Mouse (Mus musculus) intestine, embryonic 14.5 days (tissue): ENCODE results near the gene Gmpr. TPM values are rescaled to one million over a fixed set of nuclear protein-coding genes. Genes with fewer than 3 reads are reported as not detected.
"Not testable (repeated sequence)": the region's sequence is repeated elsewhere in the genome, so short reads cannot be mapped to it uniquely, and the experiment has no call there.

ENCODE experiments used
- ATAC-seq: fragments of 200-750 bp; cut with Nextera tagmentation; replicated peaks from 2 replicates; pipeline ENCODE4 v1.8.0; 2017; ENCODE audit warnings: low read depth, moderate number of reproducible peaks, moderate TSS enrichment, moderate library complexity; ENCODE audit not compliant: low FRiP score, low TSS enrichment
- DNase-seq: peaks from one replicate; pipeline ENCODE4 v3.0.0-alpha.2; 2018; ENCODE audit warnings: low spot score
- H3K27ac ChIP-seq: fragments of 300-500 bp; sonication (generic); 2 replicates; pipeline ENCODE4 v1.5.1; 2014; ENCODE audit warnings: low read depth, mild to moderate bottlenecking, control low read depth
- H3K27me3 ChIP-seq: fragments of 300-500 bp; sonication (generic); replicated peaks from 2 replicates; pipeline ENCODE4 v1.6.1; 2014; ENCODE audit warnings: low read length, control low read depth; ENCODE audit not compliant: control insufficient read depth, insufficient read depth
- H3K36me3 ChIP-seq: fragments of 300-500 bp; sonication (generic); 2 replicates; pipeline ENCODE4 v1.6.1; 2014; ENCODE audit warnings: low read length, control low read depth; ENCODE audit not compliant: control insufficient read depth, insufficient read depth
- H3K4me1 ChIP-seq: fragments of 300-500 bp; sonication (generic); replicated peaks from 2 replicates; pipeline ENCODE4 v1.6.1; 2014; ENCODE audit warnings: low read length, control low read depth, mixed read lengths; ENCODE audit not compliant: control insufficient read depth, insufficient read depth
- H3K4me2 ChIP-seq: fragments of 300-500 bp; sonication (generic); 2 replicates; pipeline ENCODE4 v1.6.1; 2014; ENCODE audit warnings: low read length
- H3K4me3 ChIP-seq: fragments of 300-500 bp; sonication (generic); 2 replicates; pipeline ENCODE4 v1.5.1; 2014; ENCODE audit warnings: low read depth, low read length, control low read depth, mixed read lengths
- H3K9ac ChIP-seq: fragments of 300-500 bp; sonication (generic); 2 replicates; pipeline ENCODE4 v1.6.1; 2014; ENCODE audit warnings: mild to moderate bottlenecking, low read length
- H3K9me3 ChIP-seq: fragments of 300-500 bp; sonication (generic); 2 replicates; pipeline ENCODE4 v1.6.1; 2016; ENCODE audit warnings: low read length, control low read depth; ENCODE audit not compliant: control insufficient read depth
- WGBS: fragments of 180-500 bp; shearing (Covaris S2); extraction: QIAGEN DNeasy Blood & Tissue Kit; methylation state at CpG from one replicate; pipeline ENCODE4 v1.1.7; 2014; 5-methylcytosine and 5-hydroxymethylcytosine counted together
- polyA plus RNA-seq: library from polyadenylated mRNA; unstranded; fragments of >200 nt; fragmentation: Nextera tagmentation; extraction: Ambion mirVana; gene quantifications from 2 replicates; pipeline ENCODE4 v1.2.1, GENCODE M21; 2014

The Gmpr gene
- polyA plus RNA-seq, 1 experiment from 2014 or later: 33.6 TPM

DNA sequence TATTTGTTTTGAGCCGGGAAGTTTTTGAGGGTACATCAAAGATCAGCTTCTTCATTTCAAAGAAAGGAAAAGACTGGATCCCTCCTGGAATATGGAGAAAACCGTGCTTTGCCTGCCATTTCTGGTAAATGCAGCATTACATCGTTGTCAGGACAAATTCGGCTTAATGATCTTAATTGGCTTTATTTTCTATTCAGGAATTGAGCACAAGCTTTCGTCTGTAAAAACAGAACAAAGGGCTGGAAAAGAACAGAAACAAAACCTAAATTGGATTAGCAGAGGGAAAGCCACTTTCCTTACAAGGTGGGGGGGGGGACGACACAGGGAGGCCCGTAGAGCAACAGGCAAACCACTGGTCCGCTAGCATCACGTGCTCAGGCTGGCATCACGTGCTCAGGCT, 33.9 kb upstream of the Gmpr start:
- H3K27ac ChIP-seq: no peak overlapping the region
- no peaks in the 10 kb centered on the region for H3K9me3 ChIP-seq
- 80% methylated on average over 8 of the region's 10 CpGs for WGBS
- H3K4me1 ChIP-seq: peaks cover 11% of the 10 kb centered on the region
- no peak overlapping the region for H3K9ac ChIP-seq
- DNase-seq: peak; percentile 38
- no peak for ATAC-seq
- H3K27me3 ChIP-seq: no peaks in the 10 kb centered on the region
- H3K4me3 ChIP-seq: no peak overlapping the region
- H3K4me2 ChIP-seq: no peak overlapping the region
- H3K36me3 ChIP-seq: no peaks in the 10 kb centered on the region

DNA sequence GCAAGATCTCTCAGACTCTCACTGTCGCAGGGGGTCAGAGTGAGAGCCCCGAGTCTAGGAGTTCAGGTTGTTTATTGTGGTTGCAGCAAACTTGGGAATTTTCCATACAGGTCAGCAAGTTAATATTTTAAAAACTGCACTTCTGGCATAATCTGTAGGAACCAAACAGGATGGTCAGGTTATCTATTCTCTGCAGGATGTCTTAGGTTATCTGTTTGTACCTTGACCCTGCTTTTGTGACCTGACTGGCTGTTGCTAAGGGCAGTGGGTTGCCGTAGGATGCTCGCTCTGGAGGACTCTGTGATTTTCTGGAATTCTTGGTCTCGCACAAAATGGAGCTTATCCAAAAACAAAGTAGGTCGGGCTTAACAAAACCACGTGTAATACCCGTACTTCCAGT, 31.9 kb upstream of the Gmpr start:
- Histone ChIP-seq H3K27ac (no peak overlapping the region), H3K9me3 (no peaks in the 10 kb centered on the region), H3K4me3 (no peak overlapping the region), H3K4me1 (no peaks in the 10 kb centered on the region), H3K36me3 (no peaks in the 10 kb centered on the region), H3K27me3 (no peaks in the 10 kb centered on the region), H3K9ac (no peak overlapping the region), H3K4me2 (no peak overlapping the region)
- ATAC-seq: no peak
- 77% methylated on average over 8 of the region's 8 CpGs for WGBS
- DNase-seq: no peak

DNA sequence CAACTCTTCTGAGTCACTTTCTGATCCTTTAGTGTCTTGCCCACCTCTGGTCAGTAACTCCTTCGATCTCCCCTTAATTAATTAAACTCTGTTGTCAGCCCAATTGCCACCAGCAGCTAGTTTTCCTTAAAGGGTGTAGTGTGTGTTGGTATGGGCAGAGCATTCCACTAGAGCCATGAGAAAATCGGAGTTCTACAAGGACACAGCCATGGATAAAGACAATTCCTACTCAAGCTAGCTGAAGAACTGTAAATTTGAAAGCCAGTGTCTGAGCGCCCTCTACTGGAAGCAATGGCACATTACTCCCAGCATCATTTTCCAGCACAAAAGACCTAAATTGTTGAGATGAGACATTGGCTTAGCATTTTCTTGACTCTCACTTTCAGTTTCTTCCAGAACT, 30.1 kb upstream of the Gmpr start:
- Histone ChIP-seq H3K9ac (no peak overlapping the region), H3K27me3 (no peaks in the 10 kb centered on the region), H3K36me3 (no peaks in the 10 kb centered on the region), H3K9me3 (no peaks in the 10 kb centered on the region), H3K27ac (no peak overlapping the region), H3K4me1 (no peaks in the 10 kb centered on the region), H3K4me2 (no peak overlapping the region), H3K4me3 (no peak overlapping the region)
- ATAC-seq: no peak
- WGBS: 31% methylated on average over 3 of the region's 3 CpGs
- peak; percentile 88 for DNase-seq

DNA sequence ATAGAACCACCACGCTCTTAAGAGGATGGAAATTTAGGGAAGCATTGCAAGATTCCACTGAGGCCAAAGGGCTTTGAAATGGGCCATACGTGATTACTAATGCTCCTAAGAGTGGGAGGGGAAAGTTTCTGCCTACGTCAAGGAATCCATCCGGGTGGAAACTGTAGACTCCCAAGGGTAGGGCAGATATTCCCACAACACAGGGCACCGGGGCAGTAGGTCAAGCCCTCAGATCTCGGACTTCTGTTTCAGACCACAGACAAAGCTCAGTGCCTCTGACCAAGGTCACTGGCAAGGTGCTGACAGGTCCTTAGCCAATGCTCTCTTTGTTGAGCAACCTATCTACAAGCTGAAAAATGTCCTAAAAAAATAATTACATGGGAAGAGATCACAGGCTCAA, 27.3 kb upstream of the Gmpr start:
- no peak for ATAC-seq
- 80% methylated on average over 6 of the region's 6 CpGs for WGBS

DNA sequence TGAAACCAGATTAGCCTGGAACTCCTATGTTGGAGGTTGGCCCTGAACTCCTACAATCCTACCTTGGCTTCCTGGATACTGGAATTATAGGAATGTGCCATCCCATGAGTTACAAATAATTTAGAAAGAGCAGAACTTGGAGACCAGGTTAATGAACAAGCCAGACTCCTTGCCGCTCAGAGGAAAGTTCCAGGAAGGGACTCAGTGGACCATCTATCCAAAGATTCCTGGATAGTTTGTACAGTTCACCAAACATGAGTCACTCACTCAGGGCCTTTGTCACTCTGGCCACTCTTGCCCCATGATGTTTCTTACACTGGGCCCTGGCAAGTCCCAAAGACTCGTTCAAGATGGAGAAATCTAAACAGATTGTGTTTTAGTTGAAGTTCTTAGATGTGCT, 24.0 kb upstream of the Gmpr start:
- 72% methylated on average over 2 of the region's 2 CpGs for WGBS
- no peak overlapping the region for H3K9ac ChIP-seq
- H3K36me3 ChIP-seq: no peaks in the 10 kb centered on the region
- H3K4me2 ChIP-seq: no peak overlapping the region
- DNase-seq (no peak), ATAC-seq (no peak)
- H3K27ac ChIP-seq: no peak overlapping the region
- H3K27me3 ChIP-seq: no peaks in the 10 kb centered on the region
- no peaks in the 10 kb centered on the region for H3K4me1 ChIP-seq
- H3K9me3 ChIP-seq: no peaks in the 10 kb centered on the region; the same call in 1 of the 2 replicates
- no peak overlapping the region for H3K4me3 ChIP-seq

More for the DNA sequence above, 27.3 kb upstream of the Gmpr start:
- Histone ChIP-seq H3K4me1 (no peaks in the 10 kb centered on the region), H3K4me3 (no peak overlapping the region), H3K9me3 (no peaks in the 10 kb centered on the region; the same call in 1 of the 2 replicates), H3K27me3 (no peaks in the 10 kb centered on the region), H3K4me2 (no peak overlapping the region), H3K36me3 (no peaks in the 10 kb centered on the region), H3K27ac (no peak overlapping the region), H3K9ac (no peak overlapping the region)
- no peak for DNase-seq

DNA sequence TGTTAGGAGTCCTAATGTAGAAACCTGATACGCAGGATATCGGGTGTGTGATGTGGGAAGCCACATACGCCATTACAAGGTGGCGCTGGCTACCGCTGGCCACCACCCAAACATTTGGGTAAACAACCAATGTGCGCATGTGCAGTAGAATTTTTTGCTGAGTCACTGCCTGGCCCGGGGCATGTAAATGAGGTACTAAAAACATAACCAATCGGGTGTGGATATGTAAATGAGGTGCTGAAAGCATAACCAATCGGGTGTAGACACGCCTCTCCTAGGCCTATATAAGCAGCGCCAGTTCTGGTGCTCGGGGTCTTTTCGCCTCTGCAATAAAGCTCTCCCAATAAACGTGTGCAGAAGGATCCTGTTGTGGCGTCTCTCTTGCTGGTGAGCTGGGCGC, 23.3 kb upstream of the Gmpr start:
- 97% methylated on average over 16 of the region's 16 CpGs for WGBS
- not testable (repeated sequence) for DNase-seq

DNA sequence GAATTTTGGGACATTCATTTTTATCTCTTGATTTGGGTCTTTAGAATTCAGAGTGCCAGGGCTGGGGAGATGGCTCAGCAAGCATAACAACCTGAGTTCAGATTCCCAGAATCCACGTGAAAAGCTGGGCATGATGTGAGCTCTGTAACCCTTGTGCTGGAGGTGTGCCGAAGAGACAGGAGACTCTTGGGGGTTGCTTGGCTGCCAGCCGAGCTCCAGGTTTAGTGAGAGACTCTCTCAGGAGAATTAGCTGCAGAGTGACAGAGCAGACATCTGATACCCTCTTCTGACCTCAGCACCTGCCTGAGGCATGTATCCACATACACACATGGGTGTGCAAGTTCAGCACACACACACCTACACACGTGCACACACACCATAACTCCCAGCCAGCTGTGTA, 21.6 kb upstream of the Gmpr start:
- ATAC-seq: no peak
- H3K9me3 ChIP-seq: no peaks in the 10 kb centered on the region; the same call in 1 of the 2 replicates
- 82% methylated on average over 4 of the region's 4 CpGs for WGBS
- no peaks in the 10 kb centered on the region for H3K4me1 ChIP-seq
- no peak overlapping the region for H3K9ac ChIP-seq
- H3K36me3 ChIP-seq: no peaks in the 10 kb centered on the region
- H3K4me2 ChIP-seq: no peak overlapping the region
- H3K27me3 ChIP-seq: no peaks in the 10 kb centered on the region
- H3K4me3 ChIP-seq: no peak overlapping the region
- no peak overlapping the region for H3K27ac ChIP-seq
- no peak for DNase-seq

More for the DNA sequence above, 23.3 kb upstream of the Gmpr start:
- H3K9me3 ChIP-seq, H3K27me3 ChIP-seq, H3K4me3 ChIP-seq, H3K4me2 ChIP-seq, H3K27ac ChIP-seq, ATAC-seq, H3K9ac ChIP-seq, H3K4me1 ChIP-seq, H3K36me3 ChIP-seq: not testable (repeated sequence)

DNA sequence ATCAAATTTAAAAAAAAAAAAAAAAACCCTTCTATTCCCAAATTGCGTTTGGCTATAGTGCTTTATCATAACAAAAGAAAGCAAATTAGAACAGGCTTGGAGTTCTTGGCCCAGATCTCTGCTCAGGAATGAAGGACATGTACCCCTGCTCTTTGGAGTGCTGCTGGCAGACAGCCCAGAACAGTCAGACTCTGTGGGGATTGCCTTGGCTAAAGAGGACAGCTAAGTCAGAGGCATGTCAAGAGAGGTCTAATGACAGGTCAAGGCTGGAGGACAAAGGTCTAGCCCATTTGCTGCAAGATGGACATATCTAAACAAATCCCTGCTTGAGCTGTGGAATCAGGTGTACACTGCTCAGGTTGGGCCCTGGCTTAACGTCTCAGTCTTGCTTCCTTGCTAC, 20.6 kb upstream of the Gmpr start:
- Histone ChIP-seq H3K9ac (no peak overlapping the region), H3K27me3 (no peaks in the 10 kb centered on the region), H3K4me2 (no peak overlapping the region), H3K9me3 (no peaks in the 10 kb centered on the region; the same call in 1 of the 2 replicates), H3K4me1 (no peaks in the 10 kb centered on the region), H3K27ac (no peak overlapping the region), H3K4me3 (no peak overlapping the region), H3K36me3 (no peaks in the 10 kb centered on the region)
- ATAC-seq (no peak), DNase-seq (no peak)
- 47% methylated on average over 2 of the region's 2 CpGs for WGBS

DNA sequence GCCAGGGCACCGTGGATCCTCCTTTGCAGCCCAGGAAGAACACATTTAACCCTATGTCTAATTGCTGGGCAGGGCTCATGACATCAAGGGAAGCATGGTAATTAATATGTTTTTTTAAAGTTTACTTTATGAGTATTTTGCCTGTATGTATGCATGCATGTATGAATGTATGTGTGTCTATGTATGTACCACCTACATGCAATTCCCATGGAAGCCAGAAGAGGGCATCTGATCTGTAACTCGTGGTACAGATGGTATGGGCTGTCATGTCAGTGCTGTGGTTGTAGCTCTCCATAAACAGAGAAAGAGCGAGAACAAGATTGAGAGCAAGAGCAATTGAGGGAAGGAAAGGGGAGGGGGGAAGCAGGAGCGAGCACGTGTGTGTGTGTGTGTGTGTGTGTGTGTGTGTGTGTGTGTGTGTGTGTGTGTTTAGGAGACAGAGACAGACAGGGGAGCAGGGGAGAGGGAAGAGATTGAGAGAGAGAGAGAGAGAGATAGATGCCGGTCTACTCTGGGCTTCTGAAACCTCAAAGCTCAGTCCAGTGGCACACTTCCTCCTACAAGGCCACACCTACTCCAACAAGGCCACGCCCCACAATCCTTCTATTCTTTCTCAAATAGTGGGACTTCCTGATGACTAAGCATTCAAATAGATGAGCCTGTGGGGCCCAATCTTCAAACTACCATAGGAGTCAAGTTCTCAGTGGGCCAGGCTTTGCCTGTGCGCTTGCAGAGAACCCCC, 15.1 kb upstream of the Gmpr start:
- no peak overlapping the region for H3K27ac ChIP-seq
- ATAC-seq (no peak), DNase-seq (no peak)
- H3K4me3 ChIP-seq: no peak overlapping the region
- no peak overlapping the region for H3K9ac ChIP-seq
- H3K27me3 ChIP-seq: no peaks in the 10 kb centered on the region
- H3K4me2 ChIP-seq: no peak overlapping the region
- no peaks in the 10 kb centered on the region for H3K9me3 ChIP-seq
- 76% methylated on average over 8 of the region's 8 CpGs for WGBS
- H3K4me1 ChIP-seq: no peaks in the 10 kb centered on the region
- H3K36me3 ChIP-seq: no peaks in the 10 kb centered on the region
